Mouse (Mus musculus) cerebellum, adult 2 months (tissue): ENCODE measurements at regions not wholly inside any gene's neighbourhood (a gene's known extent, or its start where the extent isn't known, plus 50 kb on each side); places are given as distances from the start of the nearest gene placed in this dataset.

Source experiments
- CTCF ChIP-seq: fragments of 200-500 bp; IDR thresholded peaks from 2 replicates; pipeline ENCODE4 v1.5.1; 2011; ENCODE audit warnings: low read depth, mild to moderate bottlenecking, control low read depth, low read length, moderate library complexity, borderline replicate concordance; ENCODE audit not compliant: insufficient read depth
- POLR2A ChIP-seq: fragments of 200-500 bp; IDR thresholded peaks from 2 replicates; pipeline ENCODE4 v1.6.1; 2011; ENCODE audit warnings: low read length, control low read depth, borderline replicate concordance; ENCODE audit not compliant: insufficient read depth

DNA sequence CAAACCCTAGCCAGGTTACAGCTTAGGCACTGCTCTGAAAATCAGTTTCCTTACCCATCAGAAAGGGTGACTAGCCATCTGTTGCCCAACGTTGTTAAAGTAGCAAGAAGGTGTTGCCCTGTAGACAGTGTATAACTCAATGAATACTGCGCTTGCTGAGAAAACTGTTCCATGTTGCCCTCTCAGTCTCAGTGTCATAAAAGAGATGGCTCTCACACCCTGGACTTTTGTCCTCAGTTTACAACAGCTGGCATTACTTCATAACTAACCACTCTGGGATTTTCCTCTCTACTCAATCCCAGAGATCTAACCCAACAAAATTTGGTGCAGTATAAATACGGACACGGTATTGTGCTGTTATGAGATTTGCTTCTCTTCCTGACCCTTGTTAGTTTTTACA, 252.1 kb upstream of the Cited2 start:
- TF ChIP-seq POLR2A (no peak), CTCF (no peak)
